Mouse (Mus musculus): ENCODE measurements around the gene Macrod2. TPM values are rescaled to one million over a fixed set of nuclear protein-coding genes. Genes with fewer than 3 reads are reported as not detected.

Macrod2 gene
- total and polyA plus RNA-seq, 2 experiments: 2.0 to 3.3 TPM

- no peaks in the 10 kb centered on the region for H3K4me1 ChIP-seq (ENCODE audit: control insufficient read depth, insufficient read depth, low read length)
- no peaks in the 10 kb centered on the region for H3K36me3 ChIP-seq (ENCODE audit: control insufficient read depth, insufficient read depth, low read length)
- no peak for TF ChIP-seq CTCF (IDR thresholded peaks at IDR 0.05; ENCODE audit: low read depth, low read length)
- TF ChIP-seq POLR2A (IDR thresholded peaks at IDR 0.05; ENCODE audit: extremely low read depth, insufficient read depth, low read length): no peak
- H3K79me2 ChIP-seq (ENCODE audit: control insufficient read depth, insufficient read depth, low read length): no peaks in the 10 kb centered on the region
- no peaks in the 10 kb centered on the region for H3K27me3 ChIP-seq (ENCODE audit: control insufficient read depth, insufficient read depth, low read length)
- H3K27ac ChIP-seq (replicated peaks; ENCODE audit: insufficient read depth, low read depth, low read length): no peak overlapping the region
- no peak overlapping the region for H3K9ac ChIP-seq (ENCODE audit: low read depth, low read length)
- DNase-seq (ENCODE audit: extremely low read depth, low read depth, low spot score): no peak
- no peak overlapping the region for H3K4me3 ChIP-seq (ENCODE audit: insufficient read depth, low read depth, low read length)
Measured at GRCm38 (mm10) chr2:141416436-141416835, 1021.3 kb downstream of the Macrod2 start.

GRCm38 (mm10) chr2:141416855-141417544, 1021.9 kb downstream of the Macrod2 start:
- WGBS: 52% methylated on average over 8 of the region's 8 CpGs
- H3K79me2 ChIP-seq (ENCODE audit: control insufficient read depth, insufficient read depth, low read length): no peaks in the 10 kb centered on the region
- no peak for DNase-seq (ENCODE audit: extremely low read depth, low read depth, low spot score)
- no peak overlapping the region for H3K27ac ChIP-seq (replicated peaks; ENCODE audit: insufficient read depth, low read depth, low read length)
- H3K27me3 ChIP-seq (ENCODE audit: control insufficient read depth, insufficient read depth, low read length): no peaks in the 10 kb centered on the region
- no peak for TF ChIP-seq CTCF (IDR thresholded peaks at IDR 0.05; ENCODE audit: low read depth, low read length)
- TF ChIP-seq POLR2A (IDR thresholded peaks at IDR 0.05; ENCODE audit: extremely low read depth, insufficient read depth, low read length): no peak
- no peaks in the 10 kb centered on the region for H3K4me1 ChIP-seq (ENCODE audit: control insufficient read depth, insufficient read depth, low read length)
- no peak overlapping the region for H3K4me3 ChIP-seq (ENCODE audit: insufficient read depth, low read depth, low read length)
- no peaks in the 10 kb centered on the region for H3K36me3 ChIP-seq (ENCODE audit: control insufficient read depth, insufficient read depth, low read length)
- H3K9ac ChIP-seq (ENCODE audit: low read depth, low read length): no peak overlapping the region

GRCm38 (mm10) chr2:141419806-141420205, 1024.7 kb downstream of the Macrod2 start:
- no peak overlapping the region for H3K4me3 ChIP-seq (ENCODE audit: insufficient read depth, low read depth, low read length)
- no peak for DNase-seq (ENCODE audit: extremely low read depth, low read depth, low spot score)
- H3K79me2 ChIP-seq (ENCODE audit: control insufficient read depth, insufficient read depth, low read length): no peaks in the 10 kb centered on the region
- no peak overlapping the region for H3K27ac ChIP-seq (replicated peaks; ENCODE audit: insufficient read depth, low read depth, low read length)
- no peaks in the 10 kb centered on the region for H3K4me1 ChIP-seq (ENCODE audit: control insufficient read depth, insufficient read depth, low read length)
- H3K27me3 ChIP-seq (ENCODE audit: control insufficient read depth, insufficient read depth, low read length): no peaks in the 10 kb centered on the region
- TF ChIP-seq CTCF (IDR thresholded peaks at IDR 0.05; ENCODE audit: low read depth, low read length) (no peak), POLR2A (IDR thresholded peaks at IDR 0.05; ENCODE audit: extremely low read depth, insufficient read depth, low read length) (no peak)
- 51% methylated on average over 1 of the region's 1 CpGs for WGBS
- H3K9ac ChIP-seq (ENCODE audit: low read depth, low read length): no peak overlapping the region
- H3K36me3 ChIP-seq (ENCODE audit: control insufficient read depth, insufficient read depth, low read length): no peaks in the 10 kb centered on the region

- TF ChIP-seq POLR2A (IDR thresholded peaks at IDR 0.05; ENCODE audit: extremely low read depth, insufficient read depth, low read length): no peak
- TF ChIP-seq CTCF (IDR thresholded peaks at IDR 0.05; ENCODE audit: low read depth, low read length): no peak
- no peak for DNase-seq (ENCODE audit: extremely low read depth, low read depth, low spot score)
- no peaks in the 10 kb centered on the region for H3K27me3 ChIP-seq (ENCODE audit: control insufficient read depth, insufficient read depth, low read length)
- H3K79me2 ChIP-seq (ENCODE audit: control insufficient read depth, insufficient read depth, low read length): no peaks in the 10 kb centered on the region
- no peak overlapping the region for H3K9ac ChIP-seq (ENCODE audit: low read depth, low read length)
- no peak overlapping the region for H3K4me3 ChIP-seq (ENCODE audit: insufficient read depth, low read depth, low read length)
- H3K27ac ChIP-seq (replicated peaks; ENCODE audit: insufficient read depth, low read depth, low read length): no peak overlapping the region
- no peaks in the 10 kb centered on the region for H3K36me3 ChIP-seq (ENCODE audit: control insufficient read depth, insufficient read depth, low read length)
- H3K4me1 ChIP-seq (ENCODE audit: control insufficient read depth, insufficient read depth, low read length): no peaks in the 10 kb centered on the region
- WGBS: 77% methylated on average over 5 of the region's 5 CpGs
Measured at GRCm38 (mm10) chr2:141434084-141434483, 1039.0 kb downstream of the Macrod2 start.

- TF ChIP-seq POLR2A (IDR thresholded peaks at IDR 0.05; ENCODE audit: extremely low read depth, insufficient read depth, low read length) (no peak), CTCF (IDR thresholded peaks at IDR 0.05; ENCODE audit: low read depth, low read length) (no peak)
- 78% methylated on average over 16 of the region's 16 CpGs for WGBS
- Histone ChIP-seq H3K4me3 (ENCODE audit: insufficient read depth, low read depth, low read length) (no peak overlapping the region), H3K9ac (ENCODE audit: low read depth, low read length) (no peak overlapping the region), H3K36me3 (ENCODE audit: control insufficient read depth, insufficient read depth, low read length) (no peaks in the 10 kb centered on the region), H3K27ac (replicated peaks; ENCODE audit: insufficient read depth, low read depth, low read length) (no peak overlapping the region), H3K27me3 (ENCODE audit: control insufficient read depth, insufficient read depth, low read length) (no peaks in the 10 kb centered on the region), H3K79me2 (ENCODE audit: control insufficient read depth, insufficient read depth, low read length) (no peaks in the 10 kb centered on the region), H3K4me1 (ENCODE audit: control insufficient read depth, insufficient read depth, low read length) (no peaks in the 10 kb centered on the region)
- no peak for DNase-seq (ENCODE audit: extremely low read depth, low read depth, low spot score)
Measured at GRCm38 (mm10) chr2:141434731-141435570, 1039.8 kb downstream of the Macrod2 start.

- H3K27me3 ChIP-seq (ENCODE audit: control insufficient read depth, insufficient read depth, low read length): no peaks in the 10 kb centered on the region
- no peaks in the 10 kb centered on the region for H3K4me1 ChIP-seq (ENCODE audit: control insufficient read depth, insufficient read depth, low read length)
- no peak overlapping the region for H3K9ac ChIP-seq (ENCODE audit: low read depth, low read length)
- H3K36me3 ChIP-seq (ENCODE audit: control insufficient read depth, insufficient read depth, low read length): no peaks in the 10 kb centered on the region
- WGBS: 53% methylated on average over 2 of the region's 2 CpGs
- TF ChIP-seq POLR2A (IDR thresholded peaks at IDR 0.05; ENCODE audit: extremely low read depth, insufficient read depth, low read length): no peak
- no peak for TF ChIP-seq CTCF (IDR thresholded peaks at IDR 0.05; ENCODE audit: low read depth, low read length)
- no peaks in the 10 kb centered on the region for H3K79me2 ChIP-seq (ENCODE audit: control insufficient read depth, insufficient read depth, low read length)
- no peak for DNase-seq (ENCODE audit: extremely low read depth, low read depth, low spot score)
- H3K4me3 ChIP-seq (ENCODE audit: insufficient read depth, low read depth, low read length): no peak overlapping the region
- no peak overlapping the region for H3K27ac ChIP-seq (replicated peaks; ENCODE audit: insufficient read depth, low read depth, low read length)
Measured at GRCm38 (mm10) chr2:141441896-141442295, 1046.8 kb downstream of the Macrod2 start.
